Mouse (Mus musculus) bone marrow macrophage, adult 2 months (primary cell): ENCODE data around the gene Rapgef5. TPM values are rescaled to one million over a fixed set of nuclear protein-coding genes. Genes with fewer than 3 reads are reported as not detected.

ENCODE experiments used
- H3K27ac ChIP-seq: 2 replicates; pipeline ENCODE4 v1.5.1; 2012; ENCODE audit warnings: low read depth, low read length; ENCODE audit not compliant: insufficient read depth
- H3K4me1 ChIP-seq: 2 replicates; pipeline ENCODE4 v1.6.1; 2012; ENCODE audit warnings: low read length; ENCODE audit not compliant: control insufficient read depth, insufficient read depth
- H3K4me3 ChIP-seq: 2 replicates; pipeline ENCODE4 v1.5.1; 2012; ENCODE audit warnings: mild to moderate bottlenecking, low read length, moderate library complexity; ENCODE audit not compliant: insufficient read depth
- CTCF ChIP-seq: IDR thresholded peaks from 2 replicates; pipeline ENCODE4 v1.5.1; 2012; ENCODE audit warnings: low read depth, mild to moderate bottlenecking, low read length, moderate library complexity
- POLR2A ChIP-seq: IDR thresholded peaks from 2 replicates; pipeline ENCODE4 v1.6.1; 2012; ENCODE audit warnings: mild to moderate bottlenecking, low read depth, low read length, borderline replicate concordance
- polyA plus RNA-seq: library from polyadenylated mRNA; stranded (reverse); fragments of >200 nt; gene quantifications from 2 replicates; pipeline ENCODE4 v1.2.4, GENCODE M21; 2012; ENCODE audit not compliant: missing spikeins, insufficient read depth, insufficient read length

Gene Rapgef5
- polyA plus RNA-seq, 1 experiment, result 28.7 TPM

DNA sequence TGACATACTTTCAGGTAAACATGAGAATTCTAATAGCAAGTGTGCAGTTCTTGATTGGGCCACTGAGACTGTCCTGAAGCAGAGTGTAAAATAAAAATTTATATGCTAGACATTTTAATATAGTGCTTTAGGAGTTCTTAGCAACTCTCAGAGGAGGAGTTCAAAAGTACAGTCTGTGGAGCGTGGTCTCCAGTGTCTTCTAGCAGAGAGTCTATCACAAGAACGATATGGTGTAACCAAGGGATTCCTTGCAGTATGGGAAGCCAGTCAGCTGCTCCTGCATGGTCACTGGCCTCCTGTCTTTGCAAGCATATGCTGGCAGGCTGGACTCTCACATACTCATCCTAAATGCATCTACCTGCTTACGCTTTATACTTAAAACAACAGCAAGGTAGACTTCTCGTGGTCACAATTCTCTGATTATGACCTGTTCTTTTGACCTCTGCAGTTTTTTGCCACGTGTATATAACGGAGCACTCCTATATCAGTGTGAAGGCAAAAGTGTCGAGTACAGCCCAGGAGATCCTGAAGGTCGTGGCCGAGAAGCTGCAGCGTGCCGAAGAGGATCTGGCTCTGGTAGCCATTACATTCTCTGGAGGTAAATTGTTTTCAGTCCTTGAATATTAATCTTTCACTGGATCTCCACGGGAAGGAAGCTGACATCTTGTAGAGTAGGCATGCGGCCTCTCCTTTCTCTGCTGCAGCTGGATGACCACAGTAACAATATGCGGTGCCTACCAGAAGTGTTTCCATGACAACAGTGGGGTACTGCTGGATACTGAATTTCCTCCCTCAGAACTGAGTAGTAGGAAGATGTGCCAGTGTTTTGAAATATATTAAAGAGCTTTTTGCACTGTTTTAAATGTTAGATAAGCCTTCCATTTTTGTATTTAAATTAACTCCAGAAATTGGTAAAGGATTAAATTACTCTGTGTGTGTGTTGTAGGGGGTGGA, 204.8 kb downstream of the Rapgef5 start:
- Histone ChIP-seq H3K4me3 (no peak overlapping the region), H3K4me1 (peaks cover 4% of the 10 kb centered on the region), H3K27ac (no peak overlapping the region)
- TF ChIP-seq CTCF, result no peak

GRCm38 (mm10) chr12:117721748-117722150, 205.5 kb downstream of the Rapgef5 start:
- H3K27ac ChIP-seq, result no peak overlapping the region
- no peak overlapping the region for H3K4me3 ChIP-seq
- TF ChIP-seq CTCF (no peak), POLR2A (no peak)
- peaks cover 7% of the 10 kb centered on the region for H3K4me1 ChIP-seq

DNA sequence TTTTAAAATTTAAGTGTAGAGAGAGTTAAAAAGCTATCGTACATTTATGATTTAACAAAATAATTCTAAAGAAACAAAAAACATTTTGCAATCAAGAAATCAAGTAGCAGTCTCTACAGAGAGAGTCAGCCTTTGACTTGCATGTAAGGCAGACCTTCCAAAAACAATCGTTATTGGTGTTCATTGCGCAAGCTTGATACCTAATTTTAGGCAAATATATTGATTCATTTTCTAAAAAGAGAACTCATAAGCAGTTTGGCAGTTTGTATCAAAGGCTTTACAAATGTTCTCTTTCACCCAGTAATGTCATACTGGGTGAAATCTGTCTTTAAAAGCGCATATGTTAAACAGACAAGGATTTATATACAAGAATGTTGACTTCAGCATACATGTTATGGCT, 208.7 kb downstream of the Rapgef5 start:
- Histone ChIP-seq H3K4me3 (no peak overlapping the region), H3K4me1 (peaks cover 24% of the 10 kb centered on the region)
- TF ChIP-seq CTCF (no peak), POLR2A (no peak)

DNA sequence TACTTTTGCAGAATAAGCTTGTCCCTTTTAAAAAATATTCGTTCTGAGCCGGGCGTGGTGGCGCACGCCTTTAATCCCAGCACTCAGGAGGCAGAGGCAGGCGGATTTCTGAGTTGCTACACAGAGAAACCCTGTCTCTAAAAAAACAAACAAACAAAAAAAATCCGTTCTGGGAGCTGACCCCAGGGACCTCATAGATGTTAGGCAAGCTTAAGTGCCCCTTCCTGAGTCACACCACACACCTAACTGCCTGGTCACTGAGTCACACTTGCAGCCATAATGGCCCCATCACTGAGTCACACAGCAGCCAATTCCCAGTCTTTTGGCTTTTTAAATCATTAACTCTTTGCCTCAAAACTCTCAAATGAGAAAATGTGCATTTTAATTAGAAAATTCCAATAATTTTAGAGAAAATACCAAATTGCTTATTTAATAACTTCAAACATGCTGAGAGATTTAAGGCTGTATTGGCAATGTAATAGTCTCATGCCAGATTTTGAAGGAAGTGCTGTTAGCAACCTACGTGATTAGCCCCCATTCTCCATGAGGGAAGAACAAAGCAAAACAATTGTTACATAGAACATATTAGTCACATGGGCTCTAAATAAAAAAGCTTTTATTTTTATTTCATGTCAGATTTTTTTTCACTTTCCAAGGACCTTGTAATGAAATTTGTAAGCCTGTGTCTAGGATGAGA, 211.3 kb downstream of the Rapgef5 start:
- Histone ChIP-seq H3K4me1 (peaks cover 24% of the 10 kb centered on the region), H3K27ac (peak overlapping the region; percentile 79), H3K4me3 (no peak overlapping the region)
- TF ChIP-seq POLR2A (no peak), CTCF (no peak)

More for the DNA sequence above, 208.7 kb downstream of the Rapgef5 start:
- no peak overlapping the region for H3K27ac ChIP-seq

GRCm38 (mm10) chr12:117728178-117728611, 211.9 kb downstream of the Rapgef5 start:
- Histone ChIP-seq H3K4me1 (peaks cover 24% of the 10 kb centered on the region), H3K27ac (peak overlapping the region; percentile 79), H3K4me3 (peak overlapping the region; percentile 32)
- no peak for TF ChIP-seq POLR2A
- TF ChIP-seq CTCF, result no peak

- Histone ChIP-seq H3K27ac (no peak overlapping the region), H3K4me3 (no peak overlapping the region), H3K4me1 (peaks cover 7% of the 10 kb centered on the region)
- TF ChIP-seq POLR2A, result no peak
- TF ChIP-seq CTCF, result no peak
Measured at GRCm38 (mm10) chr12:117733611-117734010, 217.3 kb downstream of the Rapgef5 start.

DNA sequence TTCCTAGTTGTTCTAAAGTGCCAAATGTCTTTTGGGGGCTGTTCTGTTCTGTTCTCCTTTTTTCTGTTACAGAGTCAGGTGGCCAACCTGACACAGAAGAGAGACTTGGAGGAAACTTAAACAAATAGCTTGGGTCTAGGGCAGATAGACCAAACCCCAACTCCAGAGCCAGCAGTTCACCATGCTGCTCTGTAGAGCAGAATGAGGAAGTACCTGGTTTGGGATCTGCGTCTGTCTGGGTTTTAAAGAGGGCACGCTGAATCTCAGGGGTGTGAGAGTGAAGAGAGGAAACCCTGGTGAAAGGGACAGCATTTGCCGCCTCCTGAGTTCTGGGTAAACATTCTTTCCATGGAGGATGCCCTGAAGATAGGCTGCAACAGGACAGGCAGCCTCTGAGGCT, 219.9 kb downstream of the Rapgef5 start:
- Histone ChIP-seq H3K4me1 (peaks cover 5% of the 10 kb centered on the region), H3K4me3 (no peak overlapping the region), H3K27ac (no peak overlapping the region)
- TF ChIP-seq POLR2A (no peak), CTCF (no peak)

GRCm38 (mm10) chr12:117736928-117737327, 220.6 kb downstream of the Rapgef5 start:
- TF ChIP-seq POLR2A (no peak), CTCF (no peak)
- Histone ChIP-seq H3K4me3 (no peak overlapping the region), H3K27ac (no peak overlapping the region), H3K4me1 (peaks cover 5% of the 10 kb centered on the region)

DNA sequence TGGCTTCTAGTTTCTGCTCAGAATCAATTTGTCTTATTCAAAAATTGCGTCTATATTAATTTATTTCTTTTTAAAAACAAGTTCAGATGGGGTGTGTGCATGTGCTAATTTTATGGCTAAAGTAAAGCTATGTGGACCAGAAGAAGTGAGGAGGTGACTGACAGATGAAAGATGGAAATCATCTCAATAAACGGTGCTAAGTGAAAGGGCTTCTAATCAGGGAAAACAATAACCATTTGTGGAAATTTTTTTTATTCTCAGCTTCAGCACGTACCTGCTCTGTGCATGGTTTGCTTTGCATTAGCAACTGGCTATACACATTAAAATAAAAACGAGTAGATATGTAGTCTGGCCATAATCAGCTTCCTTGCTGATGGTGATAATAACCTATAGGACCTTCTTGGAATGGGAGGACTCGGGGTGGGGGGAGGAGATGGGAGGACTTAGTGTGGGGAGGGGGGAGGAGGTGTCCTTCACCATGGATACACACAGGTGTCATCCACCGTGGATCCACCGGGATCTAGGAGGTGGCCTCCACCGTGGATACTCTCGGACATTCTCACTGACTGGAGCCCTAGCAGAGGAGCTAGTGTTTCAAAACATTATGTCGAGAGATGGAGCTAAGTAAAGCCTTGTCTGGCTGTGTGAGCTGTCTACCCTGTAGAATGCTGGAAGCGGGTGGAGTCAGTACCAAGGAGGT, 221.2 kb downstream of the Rapgef5 start:
- H3K27ac ChIP-seq, result no peak overlapping the region
- TF ChIP-seq POLR2A, result no peak
- TF ChIP-seq CTCF, result no peak
- H3K4me1 ChIP-seq, result peaks cover 5% of the 10 kb centered on the region
- H3K4me3 ChIP-seq, result no peak overlapping the region

DNA sequence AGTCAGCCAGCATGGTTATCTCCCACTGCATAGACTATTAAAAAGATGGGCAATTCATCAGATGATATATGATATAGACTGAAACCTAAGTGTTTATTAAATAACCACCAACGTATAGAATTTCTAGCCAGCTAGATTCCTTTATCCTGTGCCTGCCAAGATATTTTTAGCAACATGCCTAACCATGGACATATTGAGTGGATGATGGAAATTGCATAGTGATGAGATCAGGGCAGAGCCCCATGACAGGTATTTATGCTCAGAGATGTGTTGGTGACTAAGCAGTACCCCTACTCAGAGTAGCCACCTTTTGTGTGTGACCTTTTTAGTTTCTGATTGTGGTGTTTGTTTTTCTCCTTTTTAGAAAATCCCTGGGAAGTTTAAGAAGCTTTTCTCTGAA, 226.2 kb downstream of the Rapgef5 start:
- no peak overlapping the region for H3K27ac ChIP-seq
- no peak for TF ChIP-seq CTCF
- TF ChIP-seq POLR2A, result no peak
- H3K4me1 ChIP-seq, result peaks cover 8% of the 10 kb centered on the region

More for the DNA sequence above, 226.2 kb downstream of the Rapgef5 start:
- no peak overlapping the region for H3K4me3 ChIP-seq
